Mouse (Mus musculus) kidney, embryonic 15.5 days (tissue): ENCODE data around the gene Reep3. TPM values are rescaled to one million over a fixed set of nuclear protein-coding genes. Genes with fewer than 3 reads are reported as not detected.
A peak's percentile ranks its signal among the peaks of the same experiment; 100 is the strongest.

Source experiments
- ATAC-seq: fragments of 200-750 bp; cut with Nextera tagmentation; replicated peaks from 2 replicates; pipeline ENCODE4 v1.8.0; 2017; ENCODE audit warnings: moderate TSS enrichment; ENCODE audit not compliant: low FRiP score
- H3K27ac ChIP-seq: fragments of 300-500 bp; sonication (generic); 2 replicates; pipeline ENCODE4 v1.5.1; 2015; ENCODE audit warnings: mild to moderate bottlenecking, inconsistent platforms
- H3K27me3 ChIP-seq: fragments of 300-500 bp; sonication (generic); 2 replicates; pipeline ENCODE4 v1.6.1; 2015; ENCODE audit warnings: inconsistent platforms
- H3K36me3 ChIP-seq: fragments of 300-500 bp; sonication (generic); 2 replicates; pipeline ENCODE4 v1.6.1; 2015; ENCODE audit warnings: inconsistent platforms
- H3K4me1 ChIP-seq: fragments of 300-500 bp; sonication (generic); 2 replicates; pipeline ENCODE4 v1.6.1; 2015; ENCODE audit warnings: inconsistent platforms
- H3K4me2 ChIP-seq: fragments of 300-500 bp; sonication (generic); 2 replicates; pipeline ENCODE4 v1.6.1; 2015; ENCODE audit warnings: moderate library complexity, mild to moderate bottlenecking, inconsistent platforms
- H3K4me3 ChIP-seq: fragments of 300-500 bp; sonication (generic); replicated peaks from 2 replicates; pipeline ENCODE4 v1.5.1; 2015; ENCODE audit warnings: mild to moderate bottlenecking, inconsistent platforms
- H3K9ac ChIP-seq: fragments of 300-500 bp; sonication (generic); 2 replicates; pipeline ENCODE4 v1.6.1; 2015; ENCODE audit warnings: mild to moderate bottlenecking, inconsistent platforms
- H3K9me3 ChIP-seq: fragments of 300-500 bp; sonication (generic); replicated peaks from 2 replicates; pipeline ENCODE4 v1.6.1; 2016; ENCODE audit warnings: inconsistent platforms
- WGBS: fragments of 180-500 bp; shearing (Covaris S2); methylation state at CpG from one replicate; pipeline ENCODE4 v1.1.7; 2015; ENCODE audit warnings: mixed read lengths; 5-methylcytosine and 5-hydroxymethylcytosine counted together
- polyA plus RNA-seq: library from polyadenylated mRNA; unstranded; fragments of >200 nt; fragmentation: Nextera tagmentation; extraction: Ambion mirVana; gene quantifications from 2 replicates; pipeline ENCODE4 v1.2.1, GENCODE M21; 2015

Reep3 gene
- polyA plus RNA-seq, 1 experiment from 2014 or later: 47.0 TPM

DNA sequence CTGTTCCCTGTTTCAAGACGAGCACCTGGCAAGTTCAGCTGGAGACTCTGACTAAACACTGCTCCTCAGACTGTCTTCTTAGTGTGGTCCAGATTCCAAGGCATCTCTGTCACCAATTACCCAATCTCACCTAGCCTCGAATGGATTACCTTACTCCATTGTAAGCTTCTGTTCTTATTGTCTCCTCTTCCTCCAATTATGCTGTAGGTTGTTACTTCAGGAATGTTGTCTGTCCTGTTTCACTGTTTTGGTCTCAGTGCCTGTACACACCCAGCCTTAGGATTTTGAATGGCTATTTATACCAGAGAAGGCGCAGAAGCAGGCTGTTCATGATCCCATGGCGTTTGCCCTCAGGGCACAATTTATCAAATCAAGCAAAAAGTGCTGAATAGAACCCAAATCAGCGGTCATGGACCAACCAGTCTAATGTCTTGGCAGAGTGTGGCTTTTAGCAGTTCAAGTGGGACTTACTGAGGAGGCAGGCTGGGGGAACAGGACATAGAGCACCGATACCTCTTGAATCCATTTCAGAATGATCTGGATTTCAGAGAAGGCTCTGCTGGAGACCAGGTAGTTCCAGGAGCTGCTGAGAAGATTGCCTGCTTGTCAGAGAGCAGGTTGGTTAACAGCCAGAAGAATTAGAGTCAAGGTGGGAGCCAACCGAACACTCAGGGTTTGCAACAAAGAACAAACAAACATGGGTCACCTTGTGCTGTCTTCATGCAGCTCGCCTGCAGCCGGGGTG lies 10.4 kb upstream of the Reep3 start:
- no peak overlapping the region for H3K4me3 ChIP-seq
- peaks cover 14% of the 10 kb centered on the region for H3K36me3 ChIP-seq
- no peaks in the 10 kb centered on the region for H3K9me3 ChIP-seq
- H3K4me1 ChIP-seq: peaks cover 91% of the 10 kb centered on the region
- H3K27ac ChIP-seq: peak overlapping the region; percentile 41
- H3K4me2 ChIP-seq: no peak overlapping the region
- 68% methylated on average over 9 of the region's 9 CpGs for WGBS
- no peak overlapping the region for H3K9ac ChIP-seq
- no peak for ATAC-seq
- H3K27me3 ChIP-seq: no peaks in the 10 kb centered on the region

- Histone ChIP-seq H3K9me3 (no peaks in the 10 kb centered on the region), H3K9ac (no peak overlapping the region), H3K4me2 (no peak overlapping the region), H3K4me1 (peaks cover 90% of the 10 kb centered on the region), H3K27ac (peak overlapping the region; percentile 41; the same call in 1 of the 2 replicates), H3K36me3 (peaks cover 16% of the 10 kb centered on the region), H3K4me3 (no peak overlapping the region), H3K27me3 (no peaks in the 10 kb centered on the region)
- ATAC-seq: no peak
- 68% methylated on average over 6 of the region's 6 CpGs for WGBS
Observed at GRCm38 (mm10) chr10:67106400-67106799, 9.7 kb upstream of the Reep3 start.

- H3K9me3 ChIP-seq: no peaks in the 10 kb centered on the region
- no peak overlapping the region for H3K4me3 ChIP-seq
- H3K4me1 ChIP-seq: peaks cover 89% of the 10 kb centered on the region
- H3K9ac ChIP-seq: no peak overlapping the region
- peaks cover 16% of the 10 kb centered on the region for H3K36me3 ChIP-seq
- no peak for ATAC-seq
- WGBS: 70% methylated on average over 19 of the region's 19 CpGs
- H3K27ac ChIP-seq: peak overlapping the region; percentile 45; the same call in 1 of the 2 replicates
- no peaks in the 10 kb centered on the region for H3K27me3 ChIP-seq
- H3K4me2 ChIP-seq: no peak overlapping the region
Observed at GRCm38 (mm10) chr10:67105331-67106217, 8.8 kb upstream of the Reep3 start.

- no peak overlapping the region for H3K4me3 ChIP-seq
- H3K27me3 ChIP-seq: no peaks in the 10 kb centered on the region
- H3K27ac ChIP-seq: peak overlapping the region; percentile 45
- ATAC-seq: no peak
- H3K36me3 ChIP-seq: peaks cover 12% of the 10 kb centered on the region
- H3K9ac ChIP-seq: no peak overlapping the region
- WGBS: 21% methylated on average over 9 of the region's 9 CpGs
- no peaks in the 10 kb centered on the region for H3K9me3 ChIP-seq
- H3K4me2 ChIP-seq: no peak overlapping the region
- H3K4me1 ChIP-seq: peaks cover 92% of the 10 kb centered on the region
Observed at GRCm38 (mm10) chr10:67104543-67104942, 7.8 kb upstream of the Reep3 start.

DNA sequence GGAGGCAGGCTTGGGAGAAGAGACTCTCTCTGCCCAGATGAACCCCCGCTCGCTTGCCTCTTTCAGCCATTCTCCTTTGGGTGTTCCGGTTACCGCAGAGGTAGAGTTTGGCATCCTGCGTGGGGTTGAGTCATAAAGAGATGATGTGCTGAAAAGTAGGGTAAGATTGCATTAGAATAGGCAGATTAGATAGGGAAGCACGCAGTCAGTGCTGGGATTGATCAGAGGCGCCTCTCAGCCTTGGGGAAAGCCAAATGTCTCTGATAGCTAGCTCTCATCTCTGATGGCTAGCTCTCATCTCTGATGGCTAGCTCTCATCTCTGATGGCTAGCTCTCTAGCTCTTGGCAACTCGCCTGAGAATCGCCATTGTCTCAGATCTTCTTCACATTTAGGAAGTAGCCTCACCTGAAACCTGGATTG lies 4.1 kb upstream of the Reep3 start:
- H3K4me1 ChIP-seq: peaks cover 82% of the 10 kb centered on the region
- 69% methylated on average over 9 of the region's 9 CpGs for WGBS

GRCm38 (mm10) chr10:67100011-67100661 lies 3.4 kb upstream of the Reep3 start:
- H3K27me3 ChIP-seq: no peaks in the 10 kb centered on the region
- peaks cover 79% of the 10 kb centered on the region for H3K4me1 ChIP-seq
- no peak overlapping the region for H3K4me2 ChIP-seq

More for the DNA sequence above, 4.1 kb upstream of the Reep3 start:
- no peak overlapping the region for H3K27ac ChIP-seq
- no peak for ATAC-seq
- no peaks in the 10 kb centered on the region for H3K27me3 ChIP-seq
- no peak overlapping the region for H3K4me3 ChIP-seq
- no peak overlapping the region for H3K4me2 ChIP-seq
- H3K9ac ChIP-seq: no peak overlapping the region
- no peaks in the 10 kb centered on the region for H3K9me3 ChIP-seq
- 0 out of 2 replicates have a peak, but pooled peaks cover 3% of the 10 kb centered on the region for H3K36me3 ChIP-seq

GRCm38 (mm10) chr10:67099183-67099929 lies 2.6 kb upstream of the Reep3 start:
- H3K9me3 ChIP-seq: no peaks in the 10 kb centered on the region
- H3K4me2 ChIP-seq: peak overlapping the region; percentile 79
- H3K27me3 ChIP-seq: no peaks in the 10 kb centered on the region
- WGBS: 35% methylated on average over 13 of the region's 13 CpGs
- H3K36me3 ChIP-seq: 0 out of 2 replicates have a peak, but pooled peaks cover 3% of the 10 kb centered on the region
- no peak for ATAC-seq
- H3K27ac ChIP-seq: peak overlapping the region; percentile 99
- H3K4me3 ChIP-seq: peak overlapping the region; percentile 81
- no peak overlapping the region for H3K9ac ChIP-seq
- peaks cover 74% of the 10 kb centered on the region for H3K4me1 ChIP-seq

More at GRCm38 (mm10) chr10:67100011-67100661, 3.4 kb upstream of the Reep3 start:
- no peak for ATAC-seq
- Histone ChIP-seq H3K4me3 (no peak overlapping the region), H3K9ac (no peak overlapping the region), H3K36me3 (0 out of 2 replicates have a peak, but pooled peaks cover 3% of the 10 kb centered on the region), H3K9me3 (no peaks in the 10 kb centered on the region), H3K27ac (no peak overlapping the region)
- 51% methylated on average over 7 of the region's 7 CpGs for WGBS

- peaks cover 66% of the 10 kb centered on the region for H3K4me1 ChIP-seq
- H3K27ac ChIP-seq: peak overlapping the region; percentile 99
- H3K4me2 ChIP-seq: peak overlapping the region; percentile 79
- no peak overlapping the region for H3K9ac ChIP-seq
- H3K9me3 ChIP-seq: no peaks in the 10 kb centered on the region
- H3K27me3 ChIP-seq: no peaks in the 10 kb centered on the region
- WGBS: 14% methylated on average over 7 of the region's 7 CpGs
- 0 out of 2 replicates have a peak, but pooled peaks cover 3% of the 10 kb centered on the region for H3K36me3 ChIP-seq
- ATAC-seq: peak; percentile 23; the same call in 1 of the 2 replicates
- H3K4me3 ChIP-seq: peak overlapping the region; percentile 81
Observed at GRCm38 (mm10) chr10:67098408-67099050, 1.8 kb upstream of the Reep3 start.

GRCm38 (mm10) chr10:67097437-67098150 lies 849 bp upstream of the Reep3 start:
- Histone ChIP-seq H3K27ac (peak overlapping the region; percentile 99), H3K36me3 (0 out of 2 replicates have a peak, but pooled peaks cover 3% of the 10 kb centered on the region), H3K4me2 (peak overlapping the region; percentile 79), H3K4me1 (peaks cover 56% of the 10 kb centered on the region), H3K9me3 (no peaks in the 10 kb centered on the region), H3K27me3 (no peaks in the 10 kb centered on the region), H3K9ac (peak overlapping the region; percentile 96), H3K4me3 (peak overlapping the region; percentile 81)
- under 1% methylated on average over 15 of the region's 15 CpGs for WGBS
- ATAC-seq: peak; percentile 46

DNA sequence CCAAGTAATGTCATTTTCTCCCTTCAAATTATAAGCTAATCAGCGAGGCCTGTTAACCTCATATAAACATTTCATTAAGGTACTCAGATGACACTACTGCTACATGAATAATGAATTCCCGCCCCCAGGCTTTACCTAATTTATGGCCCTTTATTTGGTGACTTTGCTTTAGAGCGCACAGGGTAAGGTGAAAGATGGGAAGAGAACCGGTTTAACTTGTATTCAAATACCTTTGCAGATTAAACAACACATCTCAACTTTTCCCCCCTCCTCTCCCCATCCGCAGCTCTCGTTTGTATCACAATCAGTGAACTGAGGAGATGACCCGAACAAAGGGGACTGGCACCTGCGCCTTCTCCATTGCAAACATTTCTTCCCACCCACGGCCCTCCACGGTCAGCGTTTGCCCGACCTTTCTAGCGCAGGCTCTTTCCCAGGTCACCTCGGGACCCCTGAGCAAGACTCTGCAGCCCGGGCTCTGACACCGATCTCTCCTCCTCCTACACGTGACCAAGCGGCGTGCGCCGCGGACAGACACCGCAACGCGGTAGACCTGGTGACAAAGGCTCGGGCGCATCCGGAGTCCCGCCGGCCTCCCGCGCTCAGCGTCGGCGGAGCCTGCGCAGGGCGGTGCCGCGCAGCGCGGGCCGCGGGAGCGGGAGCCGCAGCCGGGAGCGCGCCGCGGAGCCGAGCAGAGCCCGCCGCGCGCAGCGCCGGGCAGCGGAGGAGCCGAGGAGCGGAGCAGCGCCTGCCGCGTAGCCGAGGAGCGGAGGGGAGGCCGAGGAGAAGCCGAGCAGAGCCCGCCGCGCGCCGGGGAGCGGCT lies 736 bp downstream of the Reep3 start, which contains the start of gene Jmjd1c:
Gene Jmjd1c, plus strand, starts transcription at position 328 of the 823 bp plus-strand sequence.
- peak within 1 kb of the TSS; percentile 99 for H3K27ac ChIP-seq
- under 1% methylated on average over 58 of the region's 73 CpGs for WGBS

More for the DNA sequence above, 736 bp downstream of the Reep3 start, which contains the start of gene Jmjd1c:
- H3K4me3 ChIP-seq: peak within 1 kb of the TSS; percentile 81
- H3K9me3 ChIP-seq: no peaks in the 10 kb centered on the region
- peak; percentile 84 for ATAC-seq
- H3K9ac ChIP-seq: peak within 1 kb of the TSS; percentile 96
- H3K4me1 ChIP-seq: peaks cover 42% of the 10 kb centered on the region
- H3K27me3 ChIP-seq: no peaks in the 10 kb centered on the region
- H3K36me3 ChIP-seq: no peaks in the 10 kb centered on the region
- peak within 1 kb of the TSS; percentile 79 for H3K4me2 ChIP-seq
